Mouse (Mus musculus): ENCODE results near the gene Fam170b.

GRCm38 (mm10) chr14:32825426-32826032, 8.2 kb upstream of the Fam170b start:
- TF ChIP-seq POLR2A (IDR thresholded peaks at IDR 0.05; ENCODE audit: low read depth, low read length): no peak
- no peak for TF ChIP-seq CTCF (conservative IDR thresholded peaks at IDR 0.05; ENCODE audit: insufficient read depth, insufficient read length, low read depth, low read length)
